Mouse (Mus musculus): Measurements from ENCODE around the gene Itpkc.

DNA sequence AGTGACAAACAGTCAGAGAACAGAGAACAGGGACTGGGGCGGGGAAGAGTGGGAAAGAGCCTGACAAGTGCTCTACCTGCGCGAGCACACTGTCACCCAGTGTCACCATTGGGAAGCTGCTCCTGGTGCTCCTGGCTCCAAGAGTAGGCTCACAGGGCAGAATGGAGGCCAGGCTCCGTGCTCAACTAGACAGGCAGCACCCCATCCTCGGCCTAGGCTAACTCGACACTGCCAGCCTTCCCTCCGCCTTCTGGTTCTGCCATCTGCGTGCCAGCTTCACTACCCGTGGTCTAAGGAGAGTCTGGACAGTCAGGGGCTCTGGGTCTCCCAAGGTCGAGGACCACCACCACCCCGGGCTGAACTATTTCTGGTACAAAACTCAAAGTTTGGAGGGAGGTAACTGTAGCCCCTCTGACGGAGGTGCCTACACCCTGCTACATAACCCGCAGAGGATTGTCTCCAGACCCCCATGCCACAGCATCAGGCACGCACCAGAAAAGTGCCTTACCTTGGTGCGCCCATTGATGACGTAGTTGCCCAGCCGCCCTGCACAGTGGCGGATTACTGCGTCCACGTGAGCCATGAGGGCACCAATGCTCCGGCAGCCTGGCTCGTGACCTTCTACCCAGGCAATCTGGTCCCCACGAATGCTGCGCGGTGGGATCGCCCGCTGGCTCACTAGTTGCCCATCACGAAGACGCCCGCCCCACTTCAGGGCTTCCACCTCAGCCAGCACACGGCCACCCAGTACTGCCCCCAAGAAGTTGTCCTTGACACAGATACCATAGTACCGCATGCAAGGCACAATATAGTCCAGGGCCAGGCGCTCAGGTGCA lies 64.1 kb downstream of the Itpkc start:
- no peak for TF ChIP-seq CTCF (IDR thresholded peaks at IDR 0.05; ENCODE audit: insufficient read depth, low read length)
- TF ChIP-seq POLR2A (IDR thresholded peaks at IDR 0.05; ENCODE audit: borderline replicate concordance, extremely low read depth, low read depth, low read length) = no peak

All from lung, adult 2 months (tissue).